Mouse (Mus musculus) heart, postnatal 14 days (tissue): ENCODE measurements around the gene Vegfb. TPM values are rescaled to one million over a fixed set of nuclear protein-coding genes. Genes with fewer than 3 reads are reported as not detected.

ENCODE experiments used
- DNase-seq, 2 experiments: peaks; one replicate each; pipeline ENCODE4 v3.0.0; 2021 to 2022
- intact Hi-C: fragments of 180-260 bp; cut with DNase I; formaldehyde crosslinking; loops from one replicate; pipeline ENCODE4 v1.15.1; 2025
- long read RNA-seq, 2 experiments: library from polyadenylated mRNA; stranded (forward); transcript quantifications; one replicate each; pipeline ENCODE4 v2.0.0; 2021
- total RNA-seq, 2 experiments: library from RNA; stranded (reverse); gene quantifications; 2 replicates each; pipeline ENCODE4 v1.2.3; 2021

Vegfb gene
- total RNA-seq, result 100 to 1,000 TPM; 307 to 309 TPM
- long read RNA-seq, experiment 1, transcript Vegfb-202 (7 exons, 1,158 nt), result major isoform, 193 of 391 reads
- long read RNA-seq, experiment 1, transcript Vegfb-201 (7 exons, 1,281 nt), result minor isoform, 139 of 391 reads
- long read RNA-seq, experiment 1, partial matches to known transcripts, result 27 of 391 reads
- long read RNA-seq, experiment 1, other reads (novel, unspliced or antisense), result 32 of 391 reads
- long read RNA-seq, experiment 2, transcript Vegfb-202 (7 exons, 1,158 nt), result major isoform, 174 of 317 reads
- long read RNA-seq, experiment 2, transcript Vegfb-201 (7 exons, 1,281 nt), result minor isoform, 84 of 317 reads
- long read RNA-seq, experiment 2, partial matches to known transcripts, result 28 of 317 reads
- long read RNA-seq, experiment 2, other reads (novel, unspliced or antisense), result 31 of 317 reads

DNA sequence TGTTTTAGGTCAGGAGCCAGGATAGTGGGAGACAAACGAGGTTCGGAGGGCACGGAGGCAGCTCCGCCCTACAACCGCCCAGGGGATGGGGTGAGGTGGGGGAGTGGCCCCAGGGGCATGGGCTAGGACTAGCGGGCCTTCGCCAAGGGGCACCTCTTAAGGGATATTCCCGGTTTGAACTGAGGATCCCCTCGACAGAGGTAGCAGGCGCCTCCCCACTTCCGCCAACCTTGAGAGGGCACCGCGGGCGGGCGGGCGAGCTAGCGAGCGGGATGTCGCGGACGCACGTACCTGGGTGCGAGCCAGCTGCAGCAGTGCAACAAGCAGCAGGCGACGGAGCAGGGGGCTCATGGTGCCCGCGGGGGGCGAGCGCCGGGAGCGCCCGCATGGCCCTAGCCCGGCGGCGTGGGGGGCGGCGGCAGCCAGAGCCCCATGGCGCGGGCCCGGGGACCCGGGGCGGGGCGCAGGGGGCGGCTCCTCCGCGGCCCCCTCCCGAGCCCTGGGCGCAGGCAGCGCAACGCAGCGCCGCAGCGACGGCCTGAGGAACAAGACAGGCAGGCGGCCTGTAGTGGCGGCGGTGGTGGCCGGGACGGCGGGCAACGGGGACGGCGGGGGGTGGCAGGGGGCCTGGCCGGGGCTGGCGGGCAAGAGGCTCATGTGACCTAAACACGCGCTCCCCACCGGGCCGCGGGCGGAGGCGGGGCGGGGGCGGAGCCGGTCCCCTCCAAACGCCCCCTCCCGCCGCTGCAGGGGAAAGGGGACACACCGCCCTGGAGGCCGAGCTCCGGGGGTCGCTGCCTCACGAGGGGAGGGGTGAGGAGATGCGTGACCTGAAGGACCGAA, at the start of gene Vegfb:
Vegfb (minus strand) TSS at position 591 of the 843 bp plus-strand sequence.
- intact Hi-C loops, result no loop called here
- peak; percentile 74 to 77 for DNase-seq

DNA sequence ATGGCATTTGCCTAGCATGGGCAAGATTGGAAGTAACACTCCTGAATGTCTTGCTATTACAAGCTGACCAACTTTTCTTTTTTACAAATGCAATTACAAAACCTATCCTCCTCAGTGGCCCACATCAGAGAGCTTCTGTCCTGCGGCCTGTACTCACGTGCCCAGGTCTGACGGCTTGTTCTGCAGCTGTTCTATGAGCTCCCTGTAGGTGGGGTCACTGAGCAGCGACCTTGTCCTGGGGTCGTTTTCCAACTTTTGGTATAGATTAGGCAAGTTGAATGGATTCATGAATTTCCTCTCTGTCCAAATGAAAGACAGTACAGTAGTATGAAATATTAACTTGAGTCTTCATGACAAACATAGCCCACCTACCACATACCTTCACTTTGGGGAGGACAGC, 46.6 kb upstream of the Vegfb start:
- DNase-seq, result no peak
- intact Hi-C loops, result loop anchor here (5.0 kb wide), 1 partner anchor 37 kb away; the partner anchor contains the start of genes Nudt22 and Trpt1

DNA sequence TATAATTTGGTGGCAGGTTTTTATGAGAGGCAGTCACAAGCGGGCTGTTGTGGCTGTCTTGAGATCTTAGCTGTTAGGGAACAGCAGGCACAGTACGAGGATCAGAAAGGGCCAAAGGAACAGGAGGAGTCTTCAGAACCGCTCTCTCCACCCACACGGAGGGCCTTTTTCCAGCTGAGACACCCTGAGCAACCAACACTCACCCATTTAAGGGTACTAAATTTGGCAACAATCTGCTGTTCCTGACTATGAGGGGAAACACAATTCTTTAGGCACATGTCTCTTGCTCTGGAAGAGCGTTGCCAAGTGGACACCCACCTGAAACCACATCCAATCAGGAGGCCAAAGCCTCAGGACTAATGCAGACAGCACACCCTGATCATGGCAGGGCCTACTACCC, 42.1 kb upstream of the Vegfb start:
- DNase-seq, result no peak
- intact Hi-C loops, result no loop called here

DNA sequence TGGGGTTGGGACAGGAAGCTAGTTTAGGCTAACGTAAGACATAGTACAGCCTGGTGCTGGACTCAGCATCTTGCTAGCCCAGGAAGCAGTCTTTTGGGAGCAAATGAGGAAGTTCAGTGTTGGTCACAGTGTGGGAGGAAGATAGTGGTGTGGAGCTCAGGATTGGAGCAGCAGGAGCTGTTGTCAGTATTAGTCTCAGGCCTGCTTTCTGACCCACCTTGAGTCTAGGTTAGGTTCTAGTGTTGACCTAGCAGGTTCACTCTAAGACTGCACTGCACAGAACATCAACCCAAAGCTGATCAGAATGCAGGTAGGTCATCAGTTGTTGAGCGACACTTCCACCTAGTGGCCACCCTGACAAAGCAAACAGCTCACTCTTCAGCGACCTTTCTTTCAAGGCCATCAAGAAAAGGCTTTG, 32.8 kb upstream of the Vegfb start:
- intact Hi-C loops, result loop anchor here (2.0 to 5.0 kb wide), 4 partner anchors 41 to 528 kb away; partner anchors contain the start of gene Catsperz
- peak; percentile 61 to 68 for DNase-seq

DNA sequence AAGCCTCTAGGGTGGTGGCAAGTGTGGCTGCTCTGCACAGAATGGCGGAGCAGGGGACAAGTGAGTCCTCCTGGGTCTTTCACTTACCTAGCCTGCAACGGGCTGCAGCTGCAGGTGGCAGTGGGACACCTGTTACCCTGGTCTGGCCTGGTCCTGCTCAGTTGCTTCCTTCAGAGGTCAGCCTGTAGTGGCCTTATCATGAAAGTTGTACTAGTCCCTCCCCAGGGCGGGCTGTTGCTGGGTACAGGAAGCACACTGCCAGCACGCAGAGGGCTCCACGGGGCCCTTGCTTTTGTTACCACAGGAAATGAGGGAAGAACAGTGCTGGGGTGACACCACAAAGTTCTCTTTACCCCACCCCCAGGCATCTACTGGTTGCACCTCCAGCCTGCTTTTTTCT, 31.7 kb upstream of the Vegfb start, which contains the start of gene Fermt3:
Fermt3 (minus strand) TSS at position 279 of the 400 bp plus-strand sequence.
- intact Hi-C loops, result no loop called here
- DNase-seq, result peak in 1 of 2 experiments; percentile 51

DNA sequence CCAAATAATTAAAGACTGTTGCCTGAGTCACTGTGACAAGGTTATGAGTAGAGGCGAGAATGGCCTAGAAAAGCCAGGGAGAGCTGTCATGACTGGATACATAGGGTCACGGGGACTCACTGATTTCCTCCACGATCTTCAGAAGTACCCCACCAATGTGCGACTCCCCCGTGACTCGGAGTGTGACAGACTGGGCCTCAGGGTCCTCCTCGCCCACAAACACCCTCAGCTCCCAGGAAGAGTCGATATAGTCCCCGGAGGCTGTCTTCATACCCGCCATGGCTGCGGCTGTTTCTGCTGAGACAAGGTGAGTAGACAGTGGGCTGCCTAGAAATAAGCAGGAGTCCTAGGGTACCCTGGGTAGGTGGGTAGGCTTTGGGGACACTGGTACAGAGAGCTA, 31.1 kb upstream of the Vegfb start:
- intact Hi-C loops, result no loop called here
- no peak for DNase-seq

DNA sequence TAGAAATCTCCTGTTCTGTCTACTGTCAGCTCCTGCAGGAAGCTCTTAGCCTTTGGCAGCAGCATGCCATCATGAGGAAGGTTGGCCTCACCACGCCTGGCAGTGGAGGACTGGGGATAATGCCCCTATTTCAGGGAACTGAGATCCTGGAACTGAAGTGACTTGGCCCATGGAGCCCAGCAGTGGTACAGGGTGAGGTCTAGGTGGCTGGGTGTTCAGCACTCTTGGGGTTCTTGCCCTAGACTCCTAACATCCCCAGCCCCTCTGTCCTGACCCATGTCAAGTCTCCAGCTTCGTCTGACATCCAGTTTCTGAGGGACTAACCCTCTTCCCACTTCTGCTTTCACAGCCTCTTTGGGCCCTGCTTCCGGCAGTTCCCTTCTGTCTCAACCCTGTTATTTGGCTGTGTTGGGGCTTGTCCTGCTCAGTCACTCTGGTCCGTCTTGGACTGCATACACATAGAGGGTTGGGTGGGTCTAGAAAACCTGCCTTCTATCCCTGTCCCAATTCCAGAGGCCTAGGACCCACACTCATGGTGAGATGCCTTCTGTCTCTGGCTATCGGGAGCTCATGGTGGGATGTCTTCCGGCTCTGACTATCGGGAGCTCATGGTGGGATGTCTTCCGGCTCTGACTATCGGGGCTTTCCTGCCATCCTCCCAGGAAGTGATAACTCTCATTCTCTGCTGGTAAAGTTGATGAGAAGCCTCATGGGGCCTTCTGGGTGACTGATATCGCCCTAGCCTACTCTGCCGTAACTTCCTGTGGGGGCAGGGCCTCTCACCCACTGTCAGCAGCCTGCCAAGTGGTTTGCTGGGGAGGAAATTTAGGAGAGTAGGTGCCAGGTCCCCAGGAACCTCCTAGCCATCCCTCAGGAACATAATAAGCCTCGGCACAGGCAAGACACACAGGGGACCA, 30.3 kb upstream of the Vegfb start:
- intact Hi-C loops, result no loop called here
- DNase-seq, result no peak

DNA sequence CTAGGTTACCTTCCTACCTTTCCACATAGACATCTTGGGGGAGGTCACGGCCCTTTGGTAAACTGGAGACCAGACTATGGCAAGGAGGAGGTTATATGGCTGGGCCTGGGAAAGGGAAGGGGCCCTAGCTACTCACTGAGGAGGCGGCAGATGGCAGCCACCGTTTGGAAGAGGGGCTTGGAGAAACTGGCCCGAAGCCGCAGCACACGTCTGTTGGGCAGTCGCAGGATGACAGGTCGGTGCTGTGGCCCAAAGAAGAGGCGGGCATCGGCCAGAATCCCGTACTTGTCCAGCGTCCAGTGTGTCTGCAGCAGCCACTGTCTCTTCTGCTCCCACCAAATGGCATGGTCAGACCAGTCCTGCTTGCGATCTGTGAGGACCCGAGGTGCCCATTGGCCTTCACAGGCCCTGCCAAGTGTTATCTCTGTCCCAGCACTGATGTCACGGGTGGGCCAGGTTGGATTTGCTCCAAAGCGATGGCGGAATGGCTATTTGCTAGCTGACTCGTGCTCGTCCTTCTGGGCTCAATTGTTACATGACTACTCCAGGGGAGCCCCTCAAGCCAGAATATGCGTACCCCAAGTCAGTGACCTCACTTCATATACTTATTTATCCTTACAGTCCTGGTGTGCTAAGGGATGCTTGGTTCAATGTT, 27.2 kb upstream of the Vegfb start:
- no peak for DNase-seq
- intact Hi-C loops, result no loop called here

DNA sequence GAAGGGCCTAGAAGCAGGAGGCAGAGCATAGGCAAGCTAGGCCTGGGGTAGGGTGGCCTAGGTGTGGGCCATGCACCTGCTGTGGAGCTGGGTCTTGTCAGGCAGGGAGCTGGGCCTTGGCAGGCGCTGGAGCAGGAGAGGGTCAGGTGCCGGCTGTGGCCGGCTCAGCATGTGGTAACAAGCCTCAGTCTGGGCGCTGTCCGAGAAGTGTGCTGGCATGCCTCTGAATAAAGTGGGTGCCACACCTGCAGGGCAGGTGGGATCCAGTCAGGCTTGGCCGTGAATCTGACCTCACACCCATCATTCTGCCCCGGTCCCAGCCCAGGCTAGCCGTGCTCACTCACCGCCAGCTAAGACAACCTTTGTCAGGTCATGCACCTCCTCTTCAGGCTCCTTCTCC, 26.5 kb upstream of the Vegfb start:
- DNase-seq, result no peak
- intact Hi-C loops, result no loop called here

DNA sequence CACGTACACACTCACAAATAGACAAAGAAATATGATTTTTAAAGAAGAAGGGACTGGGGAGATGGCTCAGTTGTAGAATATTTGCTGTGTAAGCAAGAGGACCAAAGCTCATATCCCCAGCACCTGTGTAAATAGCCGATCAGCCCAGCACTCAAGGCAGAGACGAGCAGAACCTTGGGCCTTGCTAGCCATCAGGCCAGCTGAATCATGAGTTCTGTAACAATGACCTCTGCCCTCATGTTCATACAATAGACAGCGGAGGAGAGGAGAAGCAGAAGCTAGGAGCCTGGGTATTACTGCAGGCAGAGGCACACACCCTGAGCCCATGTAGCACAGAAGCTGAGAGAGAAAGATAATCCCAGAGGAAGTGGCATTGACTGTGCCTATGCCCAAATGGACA, 25.0 kb upstream of the Vegfb start:
- intact Hi-C loops, result no loop called here
- DNase-seq, result no peak

DNA sequence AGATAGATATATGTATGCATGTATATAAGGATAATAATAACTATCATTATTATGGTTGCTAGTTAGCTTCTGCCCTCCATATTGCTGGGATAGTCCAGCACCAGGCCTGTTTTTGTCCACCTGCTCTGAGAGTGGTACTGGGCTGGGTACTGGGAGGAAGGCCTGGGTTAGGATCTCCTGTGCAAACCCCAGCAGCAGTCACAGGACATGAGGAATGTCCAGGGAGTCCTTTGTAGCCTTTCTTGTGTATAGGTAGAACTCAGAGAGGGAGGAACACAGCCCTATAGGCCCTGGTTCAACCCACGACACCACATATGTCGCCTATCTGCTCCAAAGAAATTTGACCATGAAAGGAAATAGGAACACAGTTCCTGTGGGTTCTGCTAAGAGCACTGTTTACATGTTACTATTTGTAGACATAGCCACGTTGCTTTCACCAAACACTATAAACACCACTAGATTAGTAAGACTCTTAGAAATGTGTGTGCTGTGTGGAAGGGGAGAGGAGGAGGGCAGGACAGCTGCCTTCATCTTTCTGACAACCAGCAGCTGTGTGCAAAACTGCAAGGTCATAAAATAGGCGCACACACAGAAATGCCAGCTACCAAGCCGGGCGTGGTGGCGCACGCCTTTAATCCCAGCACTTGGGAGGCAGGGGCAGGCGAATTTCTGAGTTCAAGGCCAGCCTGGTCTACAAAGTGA, 19.6 kb upstream of the Vegfb start:
- intact Hi-C loops, result no loop called here
- DNase-seq, result no peak

DNA sequence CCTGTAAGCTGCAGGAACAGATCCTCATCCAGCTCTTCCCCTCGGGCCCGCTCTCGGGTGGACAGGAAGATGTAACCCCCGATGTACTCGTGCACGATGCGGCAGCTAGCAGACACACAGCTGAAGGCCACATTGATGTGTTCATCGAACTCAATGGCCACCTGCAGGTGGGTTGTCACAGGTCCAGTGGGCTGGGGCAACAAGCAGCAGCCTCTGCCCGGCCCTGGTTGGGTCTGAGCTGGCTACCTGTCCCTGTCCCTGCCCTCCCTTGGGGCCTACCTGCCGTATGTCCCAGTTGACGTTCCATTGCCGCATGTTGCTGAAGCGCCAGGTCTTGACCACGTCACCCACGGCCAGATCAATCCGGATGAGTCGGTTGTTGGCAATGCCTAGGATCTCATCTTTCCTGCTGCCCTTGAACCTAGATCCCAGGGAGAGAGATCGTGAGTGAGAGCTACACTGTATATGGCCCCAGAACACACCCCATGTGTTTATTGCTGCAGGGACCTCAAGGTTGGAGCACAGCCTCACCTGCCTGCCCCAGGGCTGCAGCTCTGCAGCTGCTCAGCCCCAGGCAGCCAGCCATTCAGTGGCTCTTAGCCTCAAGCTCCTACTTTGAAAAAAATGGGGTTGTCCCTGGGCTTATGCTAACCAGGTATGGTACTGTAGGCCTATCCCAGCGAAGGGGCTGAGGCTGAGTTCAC, 12.1 kb upstream of the Vegfb start:
- intact Hi-C loops, result loop anchor here (5.0 kb wide), 1 partner anchor 33 kb away; no protein-coding TSS in a partner anchor
- DNase-seq, result no peak

DNA sequence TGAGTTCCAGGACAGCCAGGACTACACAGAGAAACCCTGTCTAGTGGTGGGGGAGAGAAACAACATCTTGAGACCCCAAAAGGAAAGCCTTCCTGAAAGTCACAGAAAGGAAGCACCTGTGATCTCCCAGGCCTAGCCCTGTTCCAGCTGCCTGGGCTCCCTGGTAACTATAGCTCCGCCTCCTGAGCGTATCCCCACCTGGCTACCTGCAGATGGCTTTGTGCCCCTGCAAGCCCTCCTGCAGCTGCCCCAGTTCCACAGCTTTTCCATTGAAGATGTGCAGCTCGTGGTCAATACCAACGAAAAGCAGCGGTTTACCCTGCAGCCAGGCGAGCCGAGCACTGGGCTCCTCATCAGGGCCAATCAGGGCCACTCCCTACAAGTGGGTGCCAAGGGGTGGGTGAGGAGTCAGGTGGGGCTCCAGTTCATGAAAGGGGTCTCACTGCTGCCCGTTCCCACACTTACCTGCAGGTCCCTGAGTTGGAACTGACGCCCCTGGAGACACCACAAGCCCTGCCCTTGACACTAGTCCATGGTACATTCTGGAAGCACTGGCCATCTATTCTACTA, 10.4 kb upstream of the Vegfb start:
- DNase-seq, result no peak
- intact Hi-C loops, result loop anchor here (5.0 kb wide), 1 partner anchor 34 kb away; no protein-coding TSS in a partner anchor

DNA sequence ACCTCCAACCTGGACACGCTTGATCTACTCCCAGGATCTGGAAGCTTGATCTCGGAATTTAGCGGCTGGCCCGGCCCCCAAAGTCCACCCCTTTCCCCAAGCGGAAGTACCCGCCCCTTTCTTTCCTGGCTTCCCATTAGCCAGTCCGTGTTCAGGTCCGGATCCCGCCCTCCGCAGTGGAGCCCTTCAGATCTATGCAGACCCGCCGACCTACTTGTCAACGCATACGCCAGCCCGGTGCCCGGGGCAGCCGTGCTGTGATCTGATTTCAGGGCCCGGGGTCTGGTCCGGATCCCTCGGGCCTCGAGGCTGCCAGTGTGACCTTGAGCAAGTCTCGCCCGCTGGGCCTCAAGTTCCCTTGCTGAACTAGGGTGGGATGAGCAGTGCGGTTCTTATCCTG, 8.6 kb upstream of the Vegfb start, which contains the start of the genes Nudt22 and Trpt1:
Nudt22 (minus strand) TSS at position 112 of the 400 bp plus-strand sequence.
Trpt1 (plus strand) TSS at position 126 of the 400 bp plus-strand sequence.
- intact Hi-C loops, result loop anchor here (5.0 kb wide), 1 partner anchor 36 kb away; no protein-coding TSS in a partner anchor
- DNase-seq, result peak; percentile 86 to 90

DNA sequence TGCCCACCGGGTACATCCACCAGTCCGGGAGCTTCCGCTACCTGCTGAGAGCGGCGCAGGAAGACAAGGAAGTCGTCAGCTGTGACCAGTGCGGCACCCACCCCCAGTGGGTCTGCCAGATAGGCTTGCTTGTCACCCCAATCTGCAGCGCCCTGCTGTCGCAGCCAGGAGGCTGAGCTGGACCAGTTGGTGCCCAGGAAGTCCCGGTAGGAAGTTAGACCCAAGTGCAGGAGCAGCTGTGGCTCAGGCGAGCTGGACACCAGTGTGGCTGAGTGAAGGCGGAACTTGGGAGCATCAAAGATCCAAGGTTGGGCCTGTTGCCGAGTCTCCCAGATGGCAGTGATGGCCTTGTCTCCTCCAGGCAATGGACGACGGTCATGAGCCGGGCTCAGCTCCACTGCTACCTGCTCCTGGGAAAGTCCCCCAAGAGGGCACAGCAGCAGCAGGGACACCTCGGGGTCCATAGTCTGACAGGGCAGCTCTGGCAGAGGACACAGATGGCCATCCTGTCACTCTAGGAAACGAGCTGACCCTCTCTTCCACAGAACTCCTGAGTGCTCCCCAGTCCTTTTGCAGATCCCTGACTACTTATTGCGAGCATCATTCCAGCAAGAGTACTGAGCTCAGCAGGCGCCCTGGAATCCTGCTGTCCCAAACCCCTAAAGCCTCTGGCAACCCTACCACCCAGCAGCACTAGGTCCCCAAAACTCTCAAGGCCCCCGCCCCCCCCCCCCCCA, 8.0 kb upstream of the Vegfb start:
- DNase-seq, result no peak
- intact Hi-C loops, result loop anchor here (5.0 kb wide), 1 partner anchor 37 kb away; no protein-coding TSS in a partner anchor

DNA sequence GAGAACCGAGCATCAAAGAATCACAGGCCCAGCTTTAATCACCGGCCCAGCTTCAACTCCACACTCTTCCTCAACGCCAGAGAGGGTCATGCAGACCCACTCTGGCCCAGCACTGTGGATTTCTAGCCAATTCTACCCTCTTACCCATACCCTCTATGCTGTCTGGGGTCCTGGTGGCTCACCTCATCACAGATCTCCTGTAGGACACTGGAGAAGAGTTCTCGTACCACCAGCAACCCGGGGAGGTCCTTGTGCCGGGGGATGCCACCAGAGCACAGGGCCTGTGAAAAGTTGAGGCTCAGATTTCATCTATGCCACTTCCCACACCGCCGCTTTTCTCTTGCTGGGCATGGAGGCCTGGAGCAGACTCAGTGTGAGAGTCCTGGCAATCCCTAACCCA, 7.0 kb upstream of the Vegfb start:
- no peak for DNase-seq
- intact Hi-C loops, result no loop called here

DNA sequence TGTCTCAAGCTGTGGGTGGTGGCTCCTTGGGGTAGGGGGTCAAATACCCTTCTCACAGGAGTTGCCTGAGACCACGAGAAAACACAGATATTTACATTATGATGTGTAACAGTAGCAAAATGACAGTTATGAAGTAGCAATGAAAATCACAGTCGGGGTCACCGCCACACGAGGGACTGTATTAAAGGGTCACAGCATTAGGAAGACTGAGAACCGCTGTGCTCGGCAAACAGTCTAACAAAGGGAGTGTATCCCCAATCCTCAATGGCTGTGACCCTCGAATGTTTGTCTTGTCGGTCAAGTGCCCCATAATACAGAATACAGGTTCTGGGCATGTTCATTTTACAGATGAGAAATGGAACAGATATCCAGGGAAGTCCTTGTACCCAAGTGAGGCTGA, 6.6 kb upstream of the Vegfb start:
- DNase-seq, result no peak
- intact Hi-C loops, result no loop called here
